Mouse (Mus musculus): ENCODE data around the gene Tmem183a. TPM values are rescaled to one million over a fixed set of nuclear protein-coding genes. Genes with fewer than 3 reads are reported as not detected.

Tmem183a gene
- total RNA-seq, 2 experiments from 2014 or later, result 12.3 to 12.4 TPM

DNA sequence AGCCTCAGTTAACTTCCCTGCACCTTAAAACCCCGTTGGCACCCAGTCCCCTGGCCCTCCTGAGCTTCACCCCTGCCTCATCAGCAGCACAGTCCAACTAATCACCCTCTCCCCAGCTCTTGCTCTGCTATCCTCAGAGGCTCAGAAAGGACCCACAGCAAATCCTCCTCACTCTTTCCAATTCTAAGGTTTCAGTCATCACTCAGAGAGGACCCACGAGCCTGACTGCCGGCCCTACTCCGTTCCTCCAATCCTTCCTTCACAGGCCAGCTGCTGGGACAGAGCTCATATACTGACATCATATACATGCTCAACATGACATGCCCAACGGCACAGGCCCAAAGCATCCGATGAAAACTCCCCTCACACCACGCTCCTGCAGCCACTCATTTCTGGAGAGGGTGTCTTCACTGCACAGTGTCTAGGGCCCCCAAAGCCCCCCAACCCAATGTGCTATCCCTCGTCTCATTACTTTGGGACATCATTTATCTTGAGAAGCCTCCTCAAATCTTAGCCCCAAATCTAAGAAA lies 18.9 kb downstream of the Tmem183a start:
- peak overlapping the region; percentile 83 for H3K27ac ChIP-seq
- TF ChIP-seq CTCF (IDR thresholded peaks at IDR 0.05), result no peak
- DNase-seq, result no peak
- intact Hi-C loops (cut with DNase I), result no loop called here
- H3K4me3 ChIP-seq, result no peak overlapping the region

GRCm38 (mm10) chr1:134342278-134342664 lies 19.5 kb downstream of the Tmem183a start:
- no peak for TF ChIP-seq CTCF (IDR thresholded peaks at IDR 0.05)
- DNase-seq, result peak; percentile 69
- Histone ChIP-seq H3K4me3 (no peak overlapping the region), H3K27ac (peak overlapping the region; percentile 83)
- intact Hi-C loops (cut with DNase I), result no loop called here

DNA sequence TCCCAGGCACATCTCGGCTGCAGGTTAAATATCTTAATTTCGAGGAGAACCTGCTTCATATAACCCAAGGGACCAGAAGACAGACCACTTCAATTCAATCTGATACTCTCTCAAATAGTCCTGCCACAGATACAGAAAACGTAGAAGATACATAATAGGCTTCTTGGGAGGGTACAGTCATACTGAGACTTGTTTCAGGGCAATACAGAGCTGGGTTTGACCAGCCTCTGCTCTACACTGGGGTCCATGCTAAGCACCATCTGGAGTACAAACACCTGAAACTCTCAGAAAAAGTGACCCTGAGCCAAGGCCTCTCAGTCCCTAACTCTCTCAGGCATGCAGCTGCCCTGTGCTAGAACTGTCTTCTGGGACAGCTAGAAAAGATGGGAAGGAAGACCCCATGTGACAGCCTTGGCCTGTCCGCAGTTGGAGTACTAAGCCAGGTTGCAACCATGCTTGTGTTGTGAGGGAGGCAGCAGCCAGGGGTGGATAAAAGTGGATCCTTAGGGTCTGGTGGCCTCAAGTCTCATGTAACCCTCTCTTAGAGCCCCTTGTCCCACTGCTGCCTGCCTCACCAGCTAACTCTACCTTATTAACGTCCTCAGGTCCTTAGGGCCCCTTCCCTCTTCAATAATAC lies 20.0 kb downstream of the Tmem183a start:
- intact Hi-C loops (cut with DNase I), result no loop called here
- no peak overlapping the region for H3K4me3 ChIP-seq
- TF ChIP-seq CTCF (IDR thresholded peaks at IDR 0.05), result no peak
- DNase-seq, result no peak
- H3K27ac ChIP-seq, result peak overlapping the region; percentile 83

- TF ChIP-seq CTCF (IDR thresholded peaks at IDR 0.05), result peak; percentile 11; the same call in 1 of the 2 replicates
- Histone ChIP-seq H3K4me3 (no peak overlapping the region), H3K27ac (no peak overlapping the region)
- intact Hi-C loops (cut with DNase I), result no loop called here
- DNase-seq, result no peak
These were observed 21.8 kb downstream of the Tmem183a start for GRCm38 (mm10) chr1:134339757-134340619.

DNA sequence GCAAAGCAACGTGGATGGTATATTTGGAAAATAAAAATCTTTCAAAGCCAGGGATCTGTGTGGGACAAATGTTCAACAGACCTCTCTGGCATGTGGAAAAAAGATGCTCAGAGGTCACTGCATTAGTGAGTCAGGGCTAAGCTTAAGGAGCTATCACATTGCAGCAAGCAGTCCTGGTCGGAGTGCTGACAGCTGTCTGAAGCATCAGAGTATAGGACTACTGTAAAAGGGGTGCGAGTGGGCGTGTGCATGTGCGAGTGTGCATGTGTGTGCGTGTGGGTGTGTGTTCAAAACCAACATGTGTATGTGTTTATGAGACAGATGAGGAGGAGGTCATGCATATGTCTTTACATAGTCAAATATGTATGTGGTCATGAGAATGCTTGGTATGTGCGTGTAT lies 22.6 kb downstream of the Tmem183a start:
- no peak for DNase-seq
- intact Hi-C loops (cut with DNase I), result no loop called here
- TF ChIP-seq CTCF (IDR thresholded peaks at IDR 0.05), result no peak
- H3K27ac ChIP-seq, result no peak overlapping the region
- no peak overlapping the region for H3K4me3 ChIP-seq

DNA sequence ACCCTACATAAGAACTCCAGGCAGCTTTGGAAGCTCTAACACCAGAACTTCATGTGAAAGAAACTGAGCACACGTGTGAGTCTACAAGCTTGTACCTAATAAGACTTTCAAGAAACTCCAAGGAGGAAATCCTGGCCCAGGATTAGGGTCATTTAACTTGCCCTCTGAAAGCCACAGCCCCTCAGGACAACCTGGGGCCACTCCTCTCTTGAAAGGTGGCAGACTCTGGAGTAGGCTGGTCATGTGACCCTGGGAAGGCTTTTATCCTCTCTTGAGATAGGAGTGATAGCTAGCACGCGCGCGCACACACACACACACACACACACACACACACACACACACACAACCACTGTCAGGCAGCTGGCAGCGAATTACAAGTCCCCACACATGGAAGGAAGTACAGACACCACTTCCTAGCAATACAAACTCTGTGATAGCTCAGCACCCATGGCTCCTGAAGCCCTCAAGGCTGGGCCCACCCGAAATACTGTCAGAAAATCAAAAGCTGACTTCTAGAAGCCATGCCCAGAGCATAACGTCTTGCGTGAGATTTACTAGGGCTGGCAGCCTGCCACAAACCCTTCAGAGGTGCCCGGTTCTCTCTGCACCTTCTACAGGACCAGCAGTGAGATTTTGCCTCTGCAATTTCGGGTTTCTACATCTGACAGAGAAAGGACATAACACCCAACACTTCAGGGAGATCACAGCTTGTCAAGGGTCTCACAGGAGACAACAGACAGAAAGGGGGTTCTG lies 24.6 kb downstream of the Tmem183a start:
- DNase-seq, result no peak
- intact Hi-C loops (cut with DNase I), result no loop called here
- Histone ChIP-seq H3K4me3 (no peak overlapping the region), H3K27ac (no peak overlapping the region)
- TF ChIP-seq CTCF (IDR thresholded peaks at IDR 0.05), result no peak

DNA sequence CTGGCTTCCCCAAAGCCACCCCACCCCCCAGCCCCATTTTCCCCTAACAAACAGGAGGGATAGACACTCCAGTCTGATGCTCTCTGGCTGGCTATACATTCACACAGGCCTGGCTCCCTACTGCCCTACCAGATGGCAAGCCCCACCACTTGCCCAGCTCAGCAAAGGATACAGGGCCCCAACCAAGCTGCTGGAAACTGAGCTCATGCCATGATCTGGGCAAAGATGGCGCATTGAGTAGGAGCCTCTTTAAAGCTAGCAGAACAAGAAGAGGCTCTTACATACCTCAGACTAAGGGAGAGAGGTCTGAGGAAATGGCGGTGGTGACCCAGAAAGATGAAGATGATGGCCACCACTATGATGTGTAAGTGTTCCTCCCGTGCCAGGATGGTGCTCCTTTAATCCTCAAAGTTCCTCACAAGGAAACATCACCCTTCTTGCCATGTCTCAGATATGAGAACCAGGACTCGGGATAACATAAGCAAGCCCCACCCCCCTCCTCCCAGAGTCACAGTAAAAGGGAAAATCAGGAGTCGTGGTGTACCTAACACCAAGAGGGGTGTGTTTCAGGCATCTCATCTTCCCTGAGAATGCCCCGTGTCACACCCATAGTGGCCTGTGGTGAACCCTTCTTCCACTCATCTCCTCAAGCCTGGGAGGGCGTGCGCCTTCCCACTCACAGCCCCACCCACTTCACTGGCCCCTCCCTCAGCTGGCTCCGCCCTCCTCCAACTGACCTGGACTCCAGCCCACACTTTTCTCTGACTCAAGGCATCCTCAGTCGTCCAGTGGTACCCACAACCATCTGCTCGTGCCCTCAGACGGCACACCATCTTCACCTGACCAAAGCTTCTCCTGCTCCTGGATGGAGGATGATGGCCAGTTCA lies 25.6 kb downstream of the Tmem183a start:
- no peak for DNase-seq
- intact Hi-C loops (cut with DNase I), result no loop called here
- TF ChIP-seq CTCF (IDR thresholded peaks at IDR 0.05), result no peak
- Histone ChIP-seq H3K4me3 (no peak overlapping the region), H3K27ac (no peak overlapping the region)

- no peak for TF ChIP-seq CTCF (IDR thresholded peaks at IDR 0.05)
- Histone ChIP-seq H3K4me3 (no peak overlapping the region), H3K27ac (0 out of 2 replicates have a peak overlapping the region, but pooled peaks have one; percentile 6)
- intact Hi-C loops (cut with DNase I), result no loop called here
- DNase-seq, result no peak
These were observed 26.4 kb downstream of the Tmem183a start for GRCm38 (mm10) chr1:134335211-134335923.

- Histone ChIP-seq H3K27ac (peak overlapping the region; percentile 81; the same call in 1 of the 2 replicates), H3K4me3 (no peak overlapping the region)
- no peak for DNase-seq
- intact Hi-C loops (cut with DNase I), result loop anchor here (5.0 kb wide), 2 partner anchors 212 to 272 kb away; no protein-coding TSS in a partner anchor
- no peak for TF ChIP-seq CTCF (IDR thresholded peaks at IDR 0.05)
These were observed 27.5 kb downstream of the Tmem183a start for GRCm38 (mm10) chr1:134334111-134334827.

DNA sequence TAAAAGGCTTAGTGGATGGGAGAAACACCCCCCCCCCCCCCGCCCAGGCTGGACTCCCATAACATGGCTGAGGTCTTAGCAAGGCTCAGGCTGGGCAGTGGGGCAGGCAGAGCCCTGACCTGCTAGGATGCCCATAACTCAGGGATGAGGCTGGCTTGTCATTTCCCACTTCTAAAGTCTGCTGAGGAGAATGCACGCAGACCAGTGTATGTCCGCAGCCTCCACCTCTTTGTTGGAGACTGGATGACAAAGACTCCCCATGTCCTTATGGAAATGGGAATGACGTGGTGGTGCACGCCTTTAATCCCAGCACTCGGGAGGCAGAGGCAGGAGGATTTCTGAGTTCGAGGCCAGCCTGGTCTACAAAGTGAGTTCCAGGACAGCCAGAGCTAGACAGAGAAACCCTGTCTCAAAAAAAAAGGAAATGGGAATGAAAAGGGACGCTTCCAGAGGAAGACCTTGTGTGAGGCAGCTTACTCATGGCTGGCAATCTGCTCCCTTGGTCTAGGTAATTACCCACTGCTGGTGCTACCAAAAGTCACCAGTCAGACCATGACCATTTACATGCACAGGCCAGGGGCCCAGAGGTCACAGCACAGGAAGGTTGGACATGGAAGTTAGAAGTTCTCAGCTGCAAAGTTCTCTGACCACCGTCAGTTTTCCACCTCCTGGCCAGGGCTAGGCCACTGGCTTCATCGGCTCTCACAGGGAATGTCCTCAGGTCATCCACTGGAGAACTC lies 28.2 kb downstream of the Tmem183a start:
- no peak for DNase-seq
- intact Hi-C loops (cut with DNase I), result loop anchor here (5.0 kb wide), 2 partner anchors 211 to 271 kb away; no protein-coding TSS in a partner anchor
- Histone ChIP-seq H3K27ac (peak overlapping the region; percentile 81; the same call in 1 of the 2 replicates), H3K4me3 (no peak overlapping the region)
- TF ChIP-seq CTCF (IDR thresholded peaks at IDR 0.05), result no peak

Data from gastrocnemius, adult 2 months (tissue).